Mouse (Mus musculus) 416B (cell line): ENCODE measurements at regions not wholly inside any gene's neighbourhood (a gene's known extent, or its start where the extent isn't known, plus 50 kb on each side); places are given as distances from the start of the nearest gene placed in this dataset.
"Not testable (repeated sequence)": the region's sequence is repeated elsewhere in the genome, so short reads cannot be mapped to it uniquely, and the experiment has no call there.

Experiments
- DNase-seq: peaks from one replicate; pipeline ENCODE4 v3.0.0; 2011; ENCODE audit warnings: low read depth

- peak; percentile 51 for DNase-seq
Measured at GRCm38 (mm10) chr10:26139100-26140093, 60.5 kb upstream of the Tmem200a start.

- DNase-seq = no peak
Measured at GRCm38 (mm10) chr10:26152586-26152985, 73.7 kb upstream of the Tmem200a start.

- DNase-seq = no peak
Measured at GRCm38 (mm10) chr10:26158786-26159185, 70.7 kb upstream of the Samd3 start.

- DNase-seq = not testable (repeated sequence)
Measured at GRCm38 (mm10) chr10:26161139-26161538, 68.4 kb upstream of the Samd3 start.

- no peak for DNase-seq
Measured at GRCm38 (mm10) chr10:26164531-26164930, 65.0 kb upstream of the Samd3 start.

GRCm38 (mm10) chr10:26177591-26177990 lies 51.9 kb upstream of the Samd3 start:
- no peak for DNase-seq

- no peak for DNase-seq
Measured at GRCm38 (mm10) chr10:26178356-26178755, 51.2 kb upstream of the Samd3 start.
